Mouse (Mus musculus): Measurements from ENCODE around the gene Gbp8. TPM values are rescaled to one million over a fixed set of nuclear protein-coding genes. Genes with fewer than 3 reads are reported as not detected.
"Not testable (repeated sequence)": the region's sequence is repeated elsewhere in the genome, so short reads cannot be mapped to it uniquely, and the experiment has no call there.

Gbp8 gene
- polyA plus RNA-seq, 1 experiment = 0.28 TPM

- TF ChIP-seq CTCF (IDR thresholded peaks at IDR 0.05; ENCODE audit: borderline replicate concordance, insufficient read depth, low read length) (no peak), POLR2A (IDR thresholded peaks at IDR 0.05; ENCODE audit: low read depth, low read length) (no peak)
Measured at GRCm38 (mm10) chr5:105115740-105116139, 23.6 kb downstream of the Gbp8 start.

DNA sequence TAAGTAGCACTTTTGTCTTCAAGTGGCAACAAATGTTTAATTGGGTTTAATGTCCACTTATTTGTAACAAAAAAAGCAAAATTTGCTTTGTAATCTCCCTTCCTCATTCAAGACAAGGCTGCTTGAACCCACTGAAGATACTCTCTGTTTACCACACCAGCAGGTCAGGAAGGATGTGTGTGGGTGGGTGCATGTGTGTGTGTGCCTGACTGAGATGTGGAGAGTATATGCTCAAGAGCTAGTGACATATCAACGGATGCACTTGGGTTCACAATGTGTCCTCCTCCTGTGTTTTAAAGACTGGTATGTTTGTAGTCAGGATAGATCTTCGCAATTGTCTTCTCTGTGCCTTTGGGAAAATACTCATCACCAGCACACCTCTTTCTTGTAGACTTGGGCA lies 24.6 kb downstream of the Gbp8 start:
- Histone ChIP-seq H3K27ac (ENCODE audit: insufficient read depth, low read length) (no peak overlapping the region), H3K4me3 (ENCODE audit: insufficient read depth, low read length) (no peak overlapping the region), H3K4me1 (ENCODE audit: control insufficient read depth, insufficient read depth, low read length) (no peaks in the 10 kb centered on the region)
- TF ChIP-seq CTCF (IDR thresholded peaks at IDR 0.05; ENCODE audit: borderline replicate concordance, insufficient read depth, low read length) = no peak
- no peak for TF ChIP-seq POLR2A (IDR thresholded peaks at IDR 0.05; ENCODE audit: low read depth, low read length)

More at GRCm38 (mm10) chr5:105115740-105116139, 23.6 kb downstream of the Gbp8 start:
- no peaks in the 10 kb centered on the region for H3K4me1 ChIP-seq (ENCODE audit: control insufficient read depth, insufficient read depth, low read length)
- no peak overlapping the region for H3K27ac ChIP-seq (ENCODE audit: insufficient read depth, low read length)
- no peak overlapping the region for H3K4me3 ChIP-seq (ENCODE audit: insufficient read depth, low read length)

DNA sequence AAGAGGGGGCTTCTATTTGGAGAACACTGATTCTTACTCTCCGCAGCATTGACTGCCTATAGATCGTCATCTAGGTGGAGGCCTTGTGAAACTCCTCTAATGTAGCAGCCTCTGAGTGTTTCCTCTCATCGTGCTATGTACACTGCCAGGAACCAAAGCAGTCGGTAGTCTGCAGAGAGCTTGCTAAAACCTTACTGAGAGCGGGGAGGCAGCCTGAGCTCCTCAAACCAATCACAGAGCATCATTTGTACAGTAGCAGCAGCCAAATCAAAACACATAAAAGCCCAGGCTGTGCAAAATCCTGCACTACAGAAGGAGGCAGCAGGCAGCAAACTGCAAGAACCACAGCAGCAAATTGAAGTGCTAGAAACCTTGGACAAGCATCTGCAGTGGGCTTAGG lies 25.7 kb downstream of the Gbp8 start:
- TF ChIP-seq POLR2A (IDR thresholded peaks at IDR 0.05; ENCODE audit: low read depth, low read length) (no peak), CTCF (IDR thresholded peaks at IDR 0.05; ENCODE audit: borderline replicate concordance, insufficient read depth, low read length) (no peak)
- H3K4me3 ChIP-seq (ENCODE audit: insufficient read depth, low read length) = no peak overlapping the region
- H3K4me1 ChIP-seq (ENCODE audit: control insufficient read depth, insufficient read depth, low read length) = no peaks in the 10 kb centered on the region
- no peak overlapping the region for H3K27ac ChIP-seq (ENCODE audit: insufficient read depth, low read length)

DNA sequence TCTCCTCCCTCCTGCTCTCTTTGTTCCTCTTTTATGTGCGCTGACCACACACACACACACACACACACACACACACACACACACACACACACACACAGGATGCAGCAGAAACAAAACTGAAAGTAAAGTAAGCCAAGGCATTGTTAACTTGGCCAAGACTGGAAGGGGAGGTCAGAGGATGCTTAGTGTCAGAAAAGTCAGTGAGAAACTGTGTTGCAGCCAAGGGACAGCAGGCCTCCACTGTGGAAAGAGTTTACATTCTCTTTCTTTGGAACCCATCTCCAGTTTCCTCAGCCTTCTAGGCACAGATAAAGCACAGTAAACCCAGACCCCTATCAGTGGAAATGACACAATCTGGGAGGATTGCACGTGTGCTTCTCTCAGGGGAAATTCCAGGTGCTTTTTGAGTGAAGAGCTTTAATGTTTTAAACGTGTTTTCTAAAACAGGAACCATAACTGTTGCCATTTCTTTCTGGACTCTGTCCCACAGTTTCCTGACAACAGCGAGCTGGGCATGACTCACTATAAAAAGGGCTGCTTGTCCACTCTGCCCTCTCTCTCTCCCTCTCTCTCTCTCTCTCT lies 29.0 kb downstream of the Gbp8 start:
- not testable (repeated sequence) for H3K4me3 ChIP-seq (ENCODE audit: insufficient read depth, low read length); H3K4me1 ChIP-seq (ENCODE audit: control insufficient read depth, insufficient read depth, low read length)
- peak overlapping the region; percentile 61 for H3K27ac ChIP-seq (ENCODE audit: insufficient read depth, low read length)

- not testable (repeated sequence) for H3K4me3 ChIP-seq (ENCODE audit: insufficient read depth, low read length); H3K27ac ChIP-seq (ENCODE audit: insufficient read depth, low read length); H3K4me1 ChIP-seq (ENCODE audit: control insufficient read depth, insufficient read depth, low read length)
Measured at GRCm38 (mm10) chr5:105109775-105110174, 29.6 kb downstream of the Gbp8 start.

- not testable (repeated sequence) for H3K4me3 ChIP-seq (ENCODE audit: insufficient read depth, low read length); H3K27ac ChIP-seq (ENCODE audit: insufficient read depth, low read length); H3K4me1 ChIP-seq (ENCODE audit: control insufficient read depth, insufficient read depth, low read length)
Measured at GRCm38 (mm10) chr5:105105689-105106088, 33.7 kb downstream of the Gbp8 start.

- H3K4me1 ChIP-seq (ENCODE audit: control insufficient read depth, insufficient read depth, low read length) = no peaks in the 10 kb centered on the region
- H3K27ac ChIP-seq (ENCODE audit: insufficient read depth, low read length) = no peak overlapping the region
- no peak for TF ChIP-seq POLR2A (IDR thresholded peaks at IDR 0.05; ENCODE audit: low read depth, low read length)
- TF ChIP-seq CTCF (IDR thresholded peaks at IDR 0.05; ENCODE audit: borderline replicate concordance, insufficient read depth, low read length) = no peak
- H3K4me3 ChIP-seq (ENCODE audit: insufficient read depth, low read length) = no peak overlapping the region
Measured at GRCm38 (mm10) chr5:105081900-105082299, 57.4 kb downstream of the Gbp8 start.

DNA sequence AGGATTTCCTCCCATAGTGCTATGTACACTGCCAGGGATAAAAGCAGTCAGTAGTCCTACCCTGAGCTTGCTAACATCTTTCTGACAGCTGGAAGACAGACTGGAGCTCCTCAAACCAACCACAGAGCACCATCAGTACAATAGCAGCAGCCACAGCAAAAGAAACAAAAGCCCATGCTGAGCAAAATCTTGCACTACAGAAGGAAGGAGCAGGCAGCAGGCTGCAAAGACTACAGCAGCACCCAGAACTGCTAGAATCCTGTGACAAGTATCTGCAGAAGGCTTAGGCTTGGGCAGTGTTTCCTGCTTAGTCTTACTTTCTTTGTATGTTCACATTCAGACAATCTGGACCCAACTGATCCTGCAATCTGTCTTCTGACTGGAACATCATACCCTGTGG lies 71.0 kb downstream of the Gbp8 start:
- not testable (repeated sequence) for H3K4me1 ChIP-seq (ENCODE audit: control insufficient read depth, insufficient read depth, low read length); H3K27ac ChIP-seq (ENCODE audit: insufficient read depth, low read length); H3K4me3 ChIP-seq (ENCODE audit: insufficient read depth, low read length)

- not testable (repeated sequence) for H3K4me1 ChIP-seq (ENCODE audit: control insufficient read depth, insufficient read depth, low read length); H3K4me3 ChIP-seq (ENCODE audit: insufficient read depth, low read length); H3K27ac ChIP-seq (ENCODE audit: insufficient read depth, low read length)
Measured at GRCm38 (mm10) chr5:105064443-105064842, 74.9 kb downstream of the Gbp8 start.

GRCm38 (mm10) chr5:105063321-105063720 lies 76.0 kb downstream of the Gbp8 start:
- H3K27ac ChIP-seq (ENCODE audit: insufficient read depth, low read length) = no peak overlapping the region
- H3K4me1 ChIP-seq (ENCODE audit: control insufficient read depth, insufficient read depth, low read length) = no peaks in the 10 kb centered on the region
- H3K4me3 ChIP-seq (ENCODE audit: insufficient read depth, low read length) = no peak overlapping the region
- no peak for TF ChIP-seq CTCF (IDR thresholded peaks at IDR 0.05; ENCODE audit: borderline replicate concordance, insufficient read depth, low read length)
- no peak for TF ChIP-seq POLR2A (IDR thresholded peaks at IDR 0.05; ENCODE audit: low read depth, low read length)

DNA sequence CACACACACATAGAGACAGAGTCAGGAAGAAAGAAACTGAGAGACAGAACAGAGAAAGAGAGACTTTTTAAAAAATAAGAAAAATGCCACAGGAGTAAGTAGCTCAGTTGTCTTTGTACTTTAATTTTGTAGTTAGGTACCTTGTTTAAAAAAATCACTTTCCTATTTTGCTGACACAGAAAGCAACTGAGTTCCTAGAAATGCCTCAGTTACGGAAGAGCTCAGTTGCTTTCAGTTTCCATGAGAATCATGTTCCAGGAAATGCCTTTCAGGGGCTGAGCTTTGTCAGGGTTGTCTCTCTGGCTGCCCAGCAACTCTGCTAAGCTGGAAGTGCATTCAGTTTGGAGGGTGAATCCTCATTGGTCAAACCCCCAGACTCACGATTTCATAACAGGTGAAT lies 76.9 kb downstream of the Gbp8 start:
- H3K27ac ChIP-seq (ENCODE audit: insufficient read depth, low read length); H3K4me3 ChIP-seq (ENCODE audit: insufficient read depth, low read length); H3K4me1 ChIP-seq (ENCODE audit: control insufficient read depth, insufficient read depth, low read length): not testable (repeated sequence)

DNA sequence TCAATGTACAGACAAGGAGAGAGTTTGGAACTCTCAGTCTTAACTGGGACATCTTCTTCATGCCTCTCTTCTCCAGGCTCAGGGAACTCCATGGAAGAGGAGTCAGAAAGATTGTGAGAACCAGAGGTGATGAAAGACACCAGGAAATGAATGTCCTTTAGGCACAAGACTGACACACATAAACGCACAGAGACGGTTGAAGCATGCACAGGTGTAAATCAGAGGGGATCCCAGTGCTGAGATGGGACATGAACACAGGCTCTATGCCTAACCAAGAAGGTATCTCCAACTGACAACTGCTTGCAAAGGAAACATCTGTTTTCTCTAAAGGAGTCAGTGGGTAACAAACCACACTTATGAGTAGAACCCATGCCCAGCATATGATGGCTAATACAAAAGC lies 79.1 kb downstream of the Gbp8 start:
- Histone ChIP-seq H3K27ac (ENCODE audit: insufficient read depth, low read length) (no peak overlapping the region), H3K4me3 (ENCODE audit: insufficient read depth, low read length) (no peak overlapping the region), H3K4me1 (ENCODE audit: control insufficient read depth, insufficient read depth, low read length) (no peaks in the 10 kb centered on the region)
- no peak for TF ChIP-seq CTCF (IDR thresholded peaks at IDR 0.05; ENCODE audit: borderline replicate concordance, insufficient read depth, low read length)
- TF ChIP-seq POLR2A (IDR thresholded peaks at IDR 0.05; ENCODE audit: low read depth, low read length) = no peak
